In genomic region chr12:12825842-12826241, GRCm38 (mm10) we compare ENCODE assay signal across 15 mouse cellular contexts.
DNase-seq lines count a peak whose midpoint lies in the region; ATAC-seq and TF ChIP-seq lines count a peak whose summit lies in the region.
"Had no signal": no experiment of that assay in that cellular context is flagged by ENCODE, and none has a peak within 500 bp of the region (broad histone marks: within the 10 kb centered on the region; RNA-seq: fewer than 3 reads in every experiment).

No protein-coding gene starts in this region.

- H3K27ac ChIP-seq in hindbrain, postnatal 0 days = no peak overlapping the region
- no peak overlapping the region for H3K27ac ChIP-seq in hindbrain, embryonic 13.5 days
- peak overlapping the region; percentile 90 for H3K27ac ChIP-seq in ES-Bruce4 (ENCODE audit: insufficient read depth, low read length)
- H3K27ac ChIP-seq: heart, embryonic 13.5 days; intestine, embryonic 15.5 days; kidney, postnatal 0 days; lung, embryonic 15.5 days had no signal

- no peak for TF ChIP-seq POLR2A in ES-Bruce4 (IDR thresholded peaks at IDR 0.05; ENCODE audit: insufficient read depth, low read length)

- H3K4me1 ChIP-seq in hindbrain, postnatal 0 days (ENCODE audit: insufficient read depth, low read length) = peaks cover 7% of the 10 kb centered on the region; the same call in 1 of the 2 replicates
- H3K4me1 ChIP-seq in hindbrain, embryonic 13.5 days (replicated peaks) = peaks cover 21% of the 10 kb centered on the region
- peaks cover 14% of the 10 kb centered on the region for H3K4me1 ChIP-seq in ES-Bruce4 (ENCODE audit: control insufficient read depth, insufficient read depth, low read length)

- H3K9me3 ChIP-seq in hindbrain, postnatal 0 days (ENCODE audit: low read length) = no peaks in the 10 kb centered on the region
- H3K9me3 ChIP-seq in hindbrain, embryonic 13.5 days = no peaks in the 10 kb centered on the region
- H3K9me3 ChIP-seq in ES-Bruce4 (replicated peaks; ENCODE audit: control insufficient read depth, insufficient read depth, low read length, poor library complexity, severe bottlenecking) = no peaks in the 10 kb centered on the region
- H3K9me3 ChIP-seq: heart, embryonic 13.5 days; intestine, embryonic 15.5 days; lung, embryonic 15.5 days had no signal

- no peaks in the 10 kb centered on the region for H3K27me3 ChIP-seq in hindbrain, postnatal 0 days (ENCODE audit: insufficient read depth, low read length)
- H3K27me3 ChIP-seq in hindbrain, embryonic 13.5 days = no peaks in the 10 kb centered on the region
- H3K27me3 ChIP-seq in ES-Bruce4 (ENCODE audit: control insufficient read depth, insufficient read depth, low read length, poor library complexity, severe bottlenecking) = no peaks in the 10 kb centered on the region
- H3K27me3 ChIP-seq: heart, embryonic 13.5 days; intestine, embryonic 15.5 days; lung, embryonic 15.5 days had no signal

- TF ChIP-seq CTCF in hindbrain, postnatal 0 days (IDR thresholded peaks at IDR 0.05; ENCODE audit: low read depth) = no peak
- TF ChIP-seq CTCF in ES-Bruce4 (IDR thresholded peaks at IDR 0.05; ENCODE audit: low read depth, low read length) = no peak

- H3K4me3 ChIP-seq in hindbrain, postnatal 0 days (ENCODE audit: low read length) = no peak overlapping the region
- H3K4me3 ChIP-seq in hindbrain, embryonic 13.5 days = no peak overlapping the region
- no peak overlapping the region for H3K4me3 ChIP-seq in ES-Bruce4 (ENCODE audit: low read depth, low read length)
- H3K4me3 ChIP-seq: heart, embryonic 13.5 days; intestine, embryonic 15.5 days; lung, embryonic 15.5 days had no signal

- H3K9ac ChIP-seq in hindbrain, postnatal 0 days (replicated peaks; ENCODE audit: low read length) = no peak overlapping the region
- H3K9ac ChIP-seq in hindbrain, embryonic 13.5 days = no peak overlapping the region
- H3K9ac ChIP-seq in ES-Bruce4 (ENCODE audit: low read depth, poor library complexity, severe bottlenecking) = no peak overlapping the region
- H3K9ac ChIP-seq: heart, embryonic 13.5 days; intestine, embryonic 15.5 days; lung, embryonic 15.5 days had no signal

- TF ChIP-seq EP300 in ES-Bruce4 (IDR thresholded peaks at IDR 0.05; ENCODE audit: insufficient read depth, low read depth, low read length) = no peak

- no peak for ATAC-seq in hindbrain, postnatal 0 days
- ATAC-seq in hindbrain, embryonic 13.5 days (ENCODE audit: low FRiP score) = no peak
- ATAC-seq: CD4-positive, CD25-positive, alpha-beta regulatory T cell, adult 4 months; intestine, embryonic 15.5 days had no signal

- no peak overlapping the region for H3K4me2 ChIP-seq in hindbrain, postnatal 0 days (ENCODE audit: low read depth, low read length)
- no peak overlapping the region for H3K4me2 ChIP-seq in hindbrain, embryonic 13.5 days
- H3K4me2 ChIP-seq: heart, embryonic 13.5 days; intestine, embryonic 15.5 days; liver, embryonic 11.5 days; lung, embryonic 15.5 days had no signal

- no peaks in the 10 kb centered on the region for H3K36me3 ChIP-seq in hindbrain, postnatal 0 days (ENCODE audit: insufficient read depth, low read length)
- no peaks in the 10 kb centered on the region for H3K36me3 ChIP-seq in hindbrain, embryonic 13.5 days
- H3K36me3 ChIP-seq in ES-Bruce4 (ENCODE audit: control insufficient read depth, insufficient read depth, low read length, poor library complexity, severe bottlenecking) = no peaks in the 10 kb centered on the region
- H3K36me3 ChIP-seq: heart, embryonic 13.5 days; intestine, embryonic 15.5 days; lung, embryonic 15.5 days had no signal

- DNase-seq in hindbrain, postnatal 0 days (ENCODE audit: low spot score) = peak; percentile 56
- DNase-seq in cerebellum, adult 18-20 months = peak; percentile 19 to 22
- peak; percentile 79 to 81 for DNase-seq in layer of hippocampus, adult 8-10 months (ENCODE audit: low spot score in 2 of 2)
- no peak for DNase-seq in adrenal gland, postnatal 10 days
- no peak for DNase-seq in retina, embryonic 14.5 days (ENCODE audit: low spot score)
- DNase-seq: adrenal gland, postnatal 25 days; midbrain, embryonic 14.5 days had no signal

- WGBS in hindbrain, postnatal 0 days = 52% methylated on average over 5 of the region's 5 CpGs
- WGBS in hindbrain, embryonic 13.5 days = 80% methylated on average over 5 of the region's 5 CpGs

Comparison
In these comparisons a context has a peak if more than half of its experiments do, and no peak if none do; other contexts are left out.
1. DNase-seq: peak in hindbrain, postnatal 0 days (single experiment), cerebellum, adult 18-20 months (2 of 2) and layer of hippocampus, adult 8-10 months (2 of 2); none in adrenal gland, postnatal 10 days (single experiment) and retina, embryonic 14.5 days (single experiment).